Mouse (Mus musculus) lung, embryonic 14.5 days (tissue): Measurements from ENCODE around the gene Lrrc41. TPM values are rescaled to one million over a fixed set of nuclear protein-coding genes. Genes with fewer than 3 reads are reported as not detected.

ENCODE experiments used
- ATAC-seq: fragments of 200-750 bp; cut with Nextera tagmentation; 2 replicates; pipeline ENCODE4 v1.8.0; 2017; ENCODE audit warnings: mild to moderate bottlenecking, moderate TSS enrichment, moderate library complexity; ENCODE audit not compliant: insufficient read depth
- DNase-seq: peaks from one replicate; pipeline ENCODE4 v3.0.0-alpha.2; 2015
- H3K27ac ChIP-seq: fragments of 300-500 bp; sonication (generic); 2 replicates; pipeline ENCODE4 v1.5.1; 2014; ENCODE audit warnings: low read depth, mild to moderate bottlenecking, moderate library complexity
- H3K27me3 ChIP-seq: fragments of 300-500 bp; sonication (generic); 2 replicates; pipeline ENCODE4 v1.6.1; 2014; ENCODE audit warnings: low read length, control low read depth; ENCODE audit not compliant: insufficient read depth
- H3K36me3 ChIP-seq: fragments of 300-500 bp; sonication (generic); 2 replicates; pipeline ENCODE4 v1.6.1; 2014; ENCODE audit warnings: control low read depth; ENCODE audit not compliant: insufficient read depth
- H3K4me1 ChIP-seq: fragments of 300-500 bp; sonication (generic); 2 replicates; pipeline ENCODE4 v1.6.1; 2014; ENCODE audit warnings: antibody characterized with exemption, control low read depth; ENCODE audit not compliant: insufficient read depth
- H3K4me2 ChIP-seq: fragments of 300-500 bp; sonication (generic); 2 replicates; pipeline ENCODE4 v1.6.1; 2014; ENCODE audit warnings: mild to moderate bottlenecking
- H3K4me3 ChIP-seq: fragments of 300-500 bp; sonication (generic); 2 replicates; pipeline ENCODE4 v1.5.1; 2014; ENCODE audit warnings: low read depth, low read length
- H3K9ac ChIP-seq: fragments of 300-500 bp; sonication (generic); 2 replicates; pipeline ENCODE4 v1.6.1; 2014
- H3K9me3 ChIP-seq: fragments of 300-500 bp; sonication (generic); 2 replicates; pipeline ENCODE4 v1.6.1; 2016; ENCODE audit warnings: low read depth, low read length, control low read depth
- CTCF ChIP-seq: IDR thresholded peaks from 2 replicates; pipeline ENCODE4 v1.5.1; 2016; ENCODE audit warnings: antibody characterized with exemption, low read depth
- WGBS: fragments of 180-500 bp; shearing (Covaris S2); extraction: QIAGEN DNeasy Blood & Tissue Kit; methylation state at CpG from one replicate; pipeline ENCODE4 v1.1.7; 2014; 5-methylcytosine and 5-hydroxymethylcytosine counted together
- polyA plus RNA-seq: library from polyadenylated mRNA; unstranded; fragments of >200 nt; fragmentation: Nextera tagmentation; extraction: Ambion mirVana; gene quantifications from 2 replicates; pipeline ENCODE4 v1.2.1, GENCODE M21; 2014

The Lrrc41 gene
- polyA plus RNA-seq, 1 experiment from 2014 or later: 82.6 TPM

DNA sequence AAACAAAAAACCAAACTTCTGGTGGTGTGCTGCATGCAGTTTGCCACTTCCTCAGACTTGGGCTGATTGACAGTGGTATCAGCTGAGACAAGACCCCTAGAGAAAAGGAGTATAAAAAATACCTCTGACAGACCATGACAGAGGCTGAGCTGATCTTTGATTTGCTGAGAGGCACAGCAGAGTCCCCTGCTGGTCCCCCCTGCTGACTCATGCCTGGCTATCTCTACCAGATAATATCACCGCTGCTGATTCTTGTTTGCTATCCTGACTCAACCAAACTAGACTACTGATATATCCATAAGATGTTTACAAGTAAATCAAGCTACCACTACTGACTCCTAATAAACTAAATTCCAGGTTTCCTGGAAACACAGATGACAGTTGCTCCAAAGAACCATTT is 11.2 kb upstream of the Lrrc41 start:
- Histone ChIP-seq H3K9me3 (no peaks in the 10 kb centered on the region), H3K4me2 (no peak overlapping the region), H3K27ac (no peak overlapping the region), H3K36me3 (peaks cover 34% of the 10 kb centered on the region), H3K4me1 (no peaks in the 10 kb centered on the region), H3K27me3 (no peaks in the 10 kb centered on the region), H3K9ac (no peak overlapping the region), H3K4me3 (no peak overlapping the region)
- WGBS: 33% methylated on average over 1 of the region's 1 CpGs
- TF ChIP-seq CTCF: no peak
- ATAC-seq: no peak; the same call in 1 of the 2 replicates
- no peak for DNase-seq

DNA sequence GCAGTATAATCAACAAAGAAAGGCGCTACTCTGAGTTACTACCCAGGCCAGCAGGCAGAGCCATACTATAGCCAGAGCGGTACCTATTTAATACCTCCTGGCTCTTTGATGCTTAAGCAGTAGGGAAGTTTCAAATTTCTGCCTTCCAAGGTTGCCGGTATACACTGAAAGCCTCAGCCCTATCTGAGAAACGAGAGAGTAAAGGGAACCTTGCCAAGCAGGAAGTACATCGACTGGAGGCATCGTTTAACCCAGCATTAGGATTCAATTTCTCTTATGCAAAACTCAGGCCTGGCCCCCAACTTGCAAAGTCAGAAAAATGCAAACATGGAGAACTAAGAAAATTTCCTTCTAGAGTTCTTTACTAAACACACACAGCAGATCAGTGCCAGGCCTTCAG is 5.0 kb upstream of the Lrrc41 start:
- Histone ChIP-seq H3K27me3 (no peaks in the 10 kb centered on the region), H3K9ac (no peak overlapping the region), H3K4me1 (peaks cover 4% of the 10 kb centered on the region; the same call in 1 of the 2 replicates), H3K27ac (no peak overlapping the region), H3K9me3 (no peaks in the 10 kb centered on the region), H3K4me2 (no peak overlapping the region), H3K4me3 (no peak overlapping the region), H3K36me3 (peaks cover 51% of the 10 kb centered on the region)
- WGBS: 72% methylated on average over 6 of the region's 6 CpGs
- ATAC-seq: no peak
- no peak for TF ChIP-seq CTCF
- no peak for DNase-seq

DNA sequence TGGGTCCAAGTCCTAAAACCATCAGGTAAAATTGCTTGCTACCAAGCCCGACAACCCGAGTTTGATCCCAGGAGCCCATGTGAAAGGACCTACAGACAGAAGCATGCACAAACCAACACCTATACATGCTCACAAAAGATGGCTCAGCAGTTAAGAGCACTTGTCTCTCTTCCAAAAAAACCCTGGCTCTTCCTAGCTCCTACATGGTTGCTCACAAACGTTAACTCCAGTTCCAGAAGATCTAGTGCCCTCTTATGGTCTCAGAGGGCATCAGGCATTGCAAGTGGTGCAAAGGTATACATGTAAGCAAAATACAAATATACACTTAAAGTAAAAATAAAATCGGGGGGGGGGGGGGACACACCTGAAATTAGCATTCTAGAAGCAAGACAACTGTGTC is 1.9 kb upstream of the Lrrc41 start:
- peak; percentile 38 for DNase-seq

DNA sequence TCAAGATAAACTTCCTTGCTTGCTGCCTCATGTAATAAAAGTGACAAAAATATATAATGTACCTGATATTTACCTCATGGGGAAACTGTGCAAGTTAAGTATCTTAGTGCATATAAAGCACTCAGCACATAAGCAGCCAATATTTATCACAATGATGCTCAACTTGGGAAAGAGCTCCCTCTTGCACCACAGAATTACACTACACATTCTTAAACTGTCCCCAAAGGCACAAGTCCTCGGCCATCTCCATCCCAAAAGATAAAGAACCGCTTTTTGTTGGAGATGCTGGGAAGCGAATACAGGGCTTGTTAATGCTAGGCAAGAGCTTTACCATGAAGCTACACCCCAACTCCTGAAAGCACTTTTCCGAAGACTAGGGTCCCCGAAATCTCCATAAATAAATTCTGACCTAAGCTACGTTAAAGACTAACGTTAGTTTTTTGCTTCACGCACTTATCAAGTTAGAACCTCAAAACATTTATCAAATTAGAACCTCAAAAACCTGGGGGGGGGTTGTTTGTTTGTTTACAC is 859 bp upstream of the Lrrc41 start:
- H3K9me3 ChIP-seq: no peaks in the 10 kb centered on the region
- H3K4me1 ChIP-seq: peaks cover 17% of the 10 kb centered on the region
- H3K9ac ChIP-seq: peak overlapping the region; percentile 98
- ATAC-seq (no peak), DNase-seq (peak; percentile 74)
- H3K4me3 ChIP-seq: peak overlapping the region; percentile 97
- TF ChIP-seq CTCF: peak; percentile 52
- 1% methylated on average over 8 of the region's 8 CpGs for WGBS
- H3K36me3 ChIP-seq: peaks cover 16% of the 10 kb centered on the region
- peak overlapping the region; percentile 97 for H3K27ac ChIP-seq
- H3K4me2 ChIP-seq: peak overlapping the region; percentile 84
- H3K27me3 ChIP-seq: no peaks in the 10 kb centered on the region

More for the DNA sequence above, 1.9 kb upstream of the Lrrc41 start:
- H3K9me3 ChIP-seq: no peaks in the 10 kb centered on the region
- H3K9ac ChIP-seq: no peak overlapping the region
- TF ChIP-seq CTCF: peak; percentile 49
- H3K27me3 ChIP-seq: no peaks in the 10 kb centered on the region
- WGBS: 49% methylated on average over 4 of the region's 4 CpGs
- H3K36me3 ChIP-seq: peaks cover 24% of the 10 kb centered on the region
- peak overlapping the region; percentile 84; the same call in 1 of the 2 replicates for H3K4me2 ChIP-seq
- peaks cover 17% of the 10 kb centered on the region for H3K4me1 ChIP-seq
- H3K27ac ChIP-seq: no peak overlapping the region
- no peak for ATAC-seq
- peak overlapping the region; percentile 97; the same call in 1 of the 2 replicates for H3K4me3 ChIP-seq

DNA sequence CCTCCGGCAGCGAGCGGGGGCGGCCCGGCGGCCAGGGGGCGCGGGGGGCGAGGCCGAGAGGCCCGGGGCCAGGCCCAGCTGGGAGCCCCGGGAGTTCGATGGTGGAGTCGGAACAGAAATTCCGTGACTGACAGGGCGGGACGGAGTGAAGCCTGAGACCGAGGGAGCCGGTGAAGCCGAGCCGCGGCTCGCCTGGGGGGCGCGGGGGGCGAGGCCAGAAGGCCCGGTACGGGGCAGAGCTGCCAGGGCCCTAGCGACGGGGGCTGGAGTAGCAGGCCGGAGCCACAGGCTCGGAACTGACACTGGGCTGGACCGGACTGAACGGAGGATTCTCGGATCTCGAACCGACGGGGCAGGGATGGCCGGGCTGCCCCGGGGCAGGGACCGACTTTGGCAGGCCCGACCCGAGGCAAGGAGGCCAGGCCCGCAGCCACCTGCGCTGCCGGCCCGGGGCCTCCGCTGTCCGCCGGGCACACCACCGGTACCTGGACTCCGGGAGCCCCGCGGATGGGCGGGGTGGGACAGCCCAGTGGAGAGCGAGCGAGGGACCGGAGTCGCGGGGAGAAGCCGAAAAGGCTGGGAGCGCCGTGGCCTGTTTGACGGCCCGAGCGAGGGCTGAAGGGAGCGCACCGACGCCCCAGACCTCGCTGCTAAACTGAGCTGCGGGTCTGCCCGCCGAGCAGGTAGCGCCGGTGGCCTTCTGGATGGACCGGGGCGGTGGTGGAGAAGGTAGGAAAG is 731 bp downstream of the Lrrc41 start:
- H3K4me3 ChIP-seq: peak overlapping the region; percentile 97
- no peaks in the 10 kb centered on the region for H3K9me3 ChIP-seq
- TF ChIP-seq CTCF: peak; percentile 50
- ATAC-seq (peak; percentile 75), DNase-seq (peak; percentile 80)
- H3K27ac ChIP-seq: peak overlapping the region; percentile 97
- peaks cover 17% of the 10 kb centered on the region for H3K36me3 ChIP-seq
- peak overlapping the region; percentile 84 for H3K4me2 ChIP-seq
- H3K4me1 ChIP-seq: peaks cover 17% of the 10 kb centered on the region
- peak overlapping the region; percentile 98 for H3K9ac ChIP-seq
- no peaks in the 10 kb centered on the region for H3K27me3 ChIP-seq
- under 1% methylated on average over 74 of the region's 77 CpGs for WGBS

DNA sequence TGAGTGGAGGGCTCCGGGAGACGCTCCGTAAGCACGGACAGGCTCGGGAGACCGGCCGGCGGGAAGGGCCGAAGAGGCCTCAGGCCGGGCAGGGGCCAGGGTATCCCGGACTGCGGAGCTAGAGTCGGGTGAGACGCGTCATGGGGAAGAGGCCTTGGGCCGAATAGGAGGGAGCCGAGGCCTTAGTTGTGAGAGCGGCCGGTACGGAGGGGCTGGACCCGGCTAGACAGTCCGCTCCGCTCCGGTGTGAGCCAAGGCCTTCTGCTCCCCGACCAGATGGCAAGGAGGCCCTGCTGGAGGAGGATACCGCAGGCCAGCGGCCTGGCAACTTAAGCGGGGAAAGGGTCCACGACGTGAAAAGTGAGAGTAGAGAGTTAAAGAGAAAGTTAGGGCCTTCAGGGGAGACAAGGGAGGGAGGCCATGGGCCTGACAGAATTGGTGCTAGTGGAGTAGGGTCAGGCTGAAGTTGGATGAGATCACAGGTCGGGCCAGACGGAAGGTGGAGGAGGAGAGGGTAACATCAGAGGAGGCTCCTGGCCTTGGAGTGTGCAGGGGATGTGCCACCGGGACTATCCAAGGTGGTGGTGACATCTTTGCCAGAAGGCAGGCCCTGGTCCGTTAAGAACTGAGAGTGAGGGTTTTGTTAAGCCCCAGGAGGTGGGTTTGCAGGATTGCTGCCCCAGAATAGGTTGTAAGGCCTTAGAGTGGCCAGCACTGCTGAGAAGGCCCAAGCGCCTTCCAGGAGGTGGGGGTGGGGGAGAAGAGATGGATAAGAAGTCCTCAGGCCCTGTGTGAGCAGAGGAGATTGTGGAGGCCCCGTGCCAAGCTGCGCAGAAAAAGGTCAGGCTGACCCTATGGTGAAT is 1.5 kb downstream of the Lrrc41 start:
- Histone ChIP-seq H3K4me1 (peaks cover 17% of the 10 kb centered on the region), H3K27me3 (no peaks in the 10 kb centered on the region), H3K27ac (peak overlapping the region; percentile 97), H3K9me3 (no peaks in the 10 kb centered on the region), H3K36me3 (peaks cover 24% of the 10 kb centered on the region), H3K4me2 (peak overlapping the region; percentile 84), H3K9ac (peak overlapping the region; percentile 98), H3K4me3 (peak overlapping the region; percentile 97)
- TF ChIP-seq CTCF: no peak
- ATAC-seq: peak; percentile 23
- peak; percentile 46 for DNase-seq
- WGBS: 1% methylated on average over 37 of the region's 37 CpGs
